Mouse (Mus musculus): Measurements from ENCODE around the gene Btd. TPM values are rescaled to one million over a fixed set of nuclear protein-coding genes. Genes with fewer than 3 reads are reported as not detected.

Btd gene
- polyA plus RNA-seq, 1 experiment from 2014 or later = 16.7 TPM

GRCm38 (mm10) chr14:31661671-31662554 is 21.1 kb downstream of the Btd start:
- Histone ChIP-seq H3K4me1 (ENCODE audit: control insufficient read depth, insufficient read depth, low read length) (peaks cover 14% of the 10 kb centered on the region), H3K27ac (ENCODE audit: low read depth, low read length) (peak overlapping the region; percentile 82), H3K36me3 (ENCODE audit: control insufficient read depth, insufficient read depth, low read length) (no peaks in the 10 kb centered on the region; the same call in 1 of the 2 replicates), H3K27me3 (ENCODE audit: control insufficient read depth, insufficient read depth, low read length) (no peaks in the 10 kb centered on the region), H3K9ac (ENCODE audit: low read length) (peak overlapping the region; percentile 57), H3K4me2 (peak overlapping the region; percentile 65), H3K9me3 (ENCODE audit: control insufficient read depth, low read length) (no peaks in the 10 kb centered on the region), H3K4me3 (ENCODE audit: low read depth, low read length) (peak overlapping the region; percentile 36)
- whole genome bisulfite sequencing = 14% methylated on average over 44 of the region's 44 CpGs
- ATAC-seq (ENCODE audit: low FRiP score) (peak; percentile 89), DNase-seq (ENCODE audit: low spot score, missing footprints) (peak; percentile 96)

DNA sequence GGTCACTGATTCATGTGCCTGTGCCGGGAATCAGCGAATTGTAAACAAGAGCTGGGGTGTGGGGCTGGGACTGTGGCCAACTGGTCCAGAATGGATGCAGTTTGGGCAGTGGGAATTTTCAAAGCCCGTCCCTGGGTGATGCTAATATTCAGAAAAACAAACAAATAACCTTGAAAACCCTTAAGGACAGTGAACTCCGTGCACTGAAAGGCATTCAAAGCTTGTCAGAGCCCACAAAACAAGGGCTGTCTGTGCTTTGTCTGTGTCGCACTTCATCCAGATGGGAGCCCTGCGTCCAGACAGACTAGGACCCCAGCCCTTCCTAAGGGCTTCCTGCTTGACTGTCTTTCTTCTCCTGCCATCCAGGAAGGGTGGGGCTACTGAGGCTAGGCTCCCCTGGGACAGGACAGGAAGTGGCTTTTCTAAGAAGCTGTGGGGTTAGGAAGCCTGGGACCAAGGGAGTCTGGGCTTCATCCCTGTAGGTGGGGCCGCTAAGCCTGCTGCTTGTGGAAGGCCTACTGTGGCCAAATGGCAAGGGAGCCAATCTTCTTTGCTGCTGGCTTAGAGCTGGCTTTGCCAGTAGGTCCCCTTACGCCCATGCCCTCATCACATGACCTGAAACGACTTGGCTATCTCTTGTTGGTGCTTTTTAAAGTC is 21.9 kb downstream of the Btd start:
- Histone ChIP-seq H3K4me3 (ENCODE audit: low read depth, low read length) (peak overlapping the region; percentile 36), H3K4me1 (ENCODE audit: control insufficient read depth, insufficient read depth, low read length) (peaks cover 14% of the 10 kb centered on the region), H3K4me2 (peak overlapping the region; percentile 65), H3K27ac (ENCODE audit: low read depth, low read length) (peak overlapping the region; percentile 82), H3K9me3 (ENCODE audit: control insufficient read depth, low read length) (no peaks in the 10 kb centered on the region), H3K36me3 (ENCODE audit: control insufficient read depth, insufficient read depth, low read length) (no peaks in the 10 kb centered on the region; the same call in none of the 2 replicates), H3K27me3 (ENCODE audit: control insufficient read depth, insufficient read depth, low read length) (no peaks in the 10 kb centered on the region), H3K9ac (ENCODE audit: low read length) (peak overlapping the region; percentile 57)
- peak; percentile 62 for ATAC-seq (ENCODE audit: low FRiP score)
- DNase-seq (ENCODE audit: low spot score, missing footprints) = peak; percentile 92
- 48% methylated on average over 9 of the region's 9 CpGs for WGBS

DNA sequence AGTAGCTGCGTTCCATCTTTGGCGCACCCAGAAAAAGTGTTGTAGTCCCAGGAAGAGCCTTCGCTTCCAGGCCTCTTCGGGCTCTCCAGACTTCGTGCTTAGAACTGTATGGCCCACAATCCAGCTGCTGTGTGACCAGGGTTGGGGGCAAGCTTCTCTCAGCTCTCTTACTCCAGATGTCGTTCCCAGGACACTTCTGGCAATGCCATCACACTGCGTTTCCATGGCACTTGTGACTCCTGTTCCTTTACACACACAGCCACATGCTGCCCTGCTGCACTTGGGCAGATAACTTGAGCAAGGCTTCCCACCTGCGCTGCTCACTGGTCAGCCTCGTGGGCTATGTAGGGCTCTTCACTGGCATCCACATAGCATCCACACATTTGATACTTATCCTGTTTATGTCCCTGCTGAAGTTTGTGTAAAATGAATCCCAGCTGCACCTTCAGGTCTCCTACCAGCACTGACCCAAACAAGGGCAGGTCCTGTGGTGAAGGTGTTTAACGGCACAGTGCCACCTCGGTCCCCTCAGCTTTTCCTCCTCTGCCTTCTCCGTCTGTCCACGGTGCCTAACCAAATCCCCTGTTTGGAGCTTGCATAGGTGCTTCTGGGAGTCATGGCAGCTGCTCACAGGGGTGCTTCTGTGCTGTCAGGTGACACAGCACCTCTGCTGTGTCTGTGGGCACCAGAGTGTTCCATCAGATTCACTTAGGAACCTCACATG is 22.7 kb downstream of the Btd start:
- Histone ChIP-seq H3K27ac (ENCODE audit: low read depth, low read length) (no peak overlapping the region), H3K27me3 (ENCODE audit: control insufficient read depth, insufficient read depth, low read length) (no peaks in the 10 kb centered on the region), H3K4me1 (ENCODE audit: control insufficient read depth, insufficient read depth, low read length) (peaks cover 14% of the 10 kb centered on the region), H3K9me3 (ENCODE audit: control insufficient read depth, low read length) (no peaks in the 10 kb centered on the region), H3K9ac (ENCODE audit: low read length) (no peak overlapping the region), H3K36me3 (ENCODE audit: control insufficient read depth, insufficient read depth, low read length) (no peaks in the 10 kb centered on the region; the same call in 1 of the 2 replicates), H3K4me2 (no peak overlapping the region), H3K4me3 (ENCODE audit: low read depth, low read length) (no peak overlapping the region)
- peak; percentile 82 for DNase-seq (ENCODE audit: low spot score, missing footprints)
- WGBS = 89% methylated on average over 13 of the region's 13 CpGs
- ATAC-seq (ENCODE audit: low FRiP score) = no peak

DNA sequence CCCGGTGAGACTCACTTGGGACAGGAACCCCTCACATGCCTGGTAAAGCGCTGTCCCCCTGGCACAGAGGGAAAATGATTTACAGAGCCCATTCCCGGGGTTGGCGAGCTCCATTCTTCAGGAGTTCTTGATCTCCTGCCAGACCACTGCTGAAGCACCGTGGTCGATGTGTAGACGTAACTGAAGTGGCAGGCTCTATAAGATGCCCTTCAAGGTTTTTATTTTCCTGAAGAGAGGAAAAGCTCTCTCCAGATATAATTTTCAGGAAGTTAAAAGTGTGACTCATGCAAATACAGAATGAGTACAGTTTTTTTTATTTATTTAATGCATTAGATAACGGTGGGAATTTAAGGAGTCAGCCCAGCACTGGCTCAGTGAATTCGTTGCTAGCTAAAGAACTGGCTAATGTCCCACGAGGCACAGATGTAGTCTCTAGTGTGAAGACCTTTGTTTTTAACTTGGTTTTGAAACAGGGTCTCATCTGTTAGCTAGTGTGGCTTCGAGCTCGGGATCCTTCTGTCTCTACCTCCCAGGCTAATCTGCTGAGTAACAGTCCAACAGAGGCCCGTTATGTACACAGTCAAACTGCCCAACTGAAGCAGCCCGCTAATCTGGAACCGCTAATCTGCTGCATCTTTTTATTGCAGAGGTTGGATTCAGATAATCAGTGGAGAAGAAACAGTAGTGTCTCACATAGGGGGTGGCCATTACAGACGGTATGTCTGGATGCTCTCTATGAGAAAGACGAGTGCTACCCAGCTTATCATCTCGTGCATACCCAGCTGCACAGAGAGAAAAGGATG is 23.5 kb downstream of the Btd start:
- DNase-seq (ENCODE audit: low spot score, missing footprints) = peak; percentile 49
- H3K36me3 ChIP-seq (ENCODE audit: control insufficient read depth, insufficient read depth, low read length) = no peaks in the 10 kb centered on the region; the same call in 1 of the 2 replicates
- peaks cover 16% of the 10 kb centered on the region for H3K4me1 ChIP-seq (ENCODE audit: control insufficient read depth, insufficient read depth, low read length)
- 80% methylated on average over 18 of the region's 18 CpGs for WGBS
- no peak overlapping the region for H3K27ac ChIP-seq (ENCODE audit: low read depth, low read length)
- no peak for ATAC-seq (ENCODE audit: low FRiP score)
- no peaks in the 10 kb centered on the region for H3K9me3 ChIP-seq (ENCODE audit: control insufficient read depth, low read length)
- no peak overlapping the region for H3K4me2 ChIP-seq
- no peak overlapping the region for H3K9ac ChIP-seq (ENCODE audit: low read length)
- H3K4me3 ChIP-seq (ENCODE audit: low read depth, low read length) = no peak overlapping the region
- no peaks in the 10 kb centered on the region for H3K27me3 ChIP-seq (ENCODE audit: control insufficient read depth, insufficient read depth, low read length)

DNA sequence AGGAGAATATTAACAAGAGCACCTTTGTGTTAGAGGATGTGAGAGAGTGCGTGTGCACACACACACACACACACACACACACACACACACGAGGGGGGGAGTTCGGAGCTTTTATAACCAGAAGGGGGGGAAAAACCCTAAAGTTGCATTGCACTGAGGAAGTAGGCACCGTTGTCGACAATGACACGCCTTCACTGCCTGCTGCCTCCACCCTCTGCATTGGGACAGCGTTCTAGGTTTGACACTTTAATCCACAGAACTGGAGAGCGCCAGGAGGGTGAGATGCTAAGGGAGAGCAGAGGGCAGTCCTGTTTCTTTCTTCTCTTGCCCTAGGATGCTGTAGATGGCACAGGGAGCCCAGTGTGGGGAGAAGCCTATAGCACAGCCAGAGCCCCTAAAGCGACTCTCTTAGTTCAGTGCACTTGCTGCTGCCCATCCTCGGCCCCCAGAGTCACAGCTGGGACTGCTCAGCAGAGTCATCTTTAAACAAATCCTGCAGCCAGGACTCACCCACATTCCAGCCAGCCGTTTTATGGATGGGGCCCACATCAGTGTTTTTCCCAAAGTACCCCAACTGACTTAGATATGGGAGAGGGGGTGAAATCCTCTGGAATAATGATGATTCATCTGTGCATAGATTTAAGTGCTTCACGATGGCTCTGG is 24.2 kb downstream of the Btd start:
- peaks cover 21% of the 10 kb centered on the region for H3K4me1 ChIP-seq (ENCODE audit: control insufficient read depth, insufficient read depth, low read length)
- H3K9ac ChIP-seq (ENCODE audit: low read length) = no peak overlapping the region
- no peak overlapping the region for H3K4me3 ChIP-seq (ENCODE audit: low read depth, low read length)
- 80% methylated on average over 11 of the region's 12 CpGs for WGBS
- H3K36me3 ChIP-seq (ENCODE audit: control insufficient read depth, insufficient read depth, low read length) = no peaks in the 10 kb centered on the region; the same call in 1 of the 2 replicates
- no peak overlapping the region for H3K4me2 ChIP-seq
- no peaks in the 10 kb centered on the region for H3K9me3 ChIP-seq (ENCODE audit: control insufficient read depth, low read length)
- ATAC-seq (ENCODE audit: low FRiP score) (no peak), DNase-seq (ENCODE audit: low spot score, missing footprints) (peak; percentile 70)
- no peaks in the 10 kb centered on the region for H3K27me3 ChIP-seq (ENCODE audit: control insufficient read depth, insufficient read depth, low read length)
- H3K27ac ChIP-seq (ENCODE audit: low read depth, low read length) = no peak overlapping the region

GRCm38 (mm10) chr14:31665566-31665940 is 24.7 kb downstream of the Btd start:
- WGBS = 91% methylated on average over 4 of the region's 4 CpGs
- H3K4me2 ChIP-seq = no peak overlapping the region
- no peaks in the 10 kb centered on the region; the same call in 1 of the 2 replicates for H3K36me3 ChIP-seq (ENCODE audit: control insufficient read depth, insufficient read depth, low read length)
- no peak for ATAC-seq (ENCODE audit: low FRiP score)
- no peaks in the 10 kb centered on the region for H3K27me3 ChIP-seq (ENCODE audit: control insufficient read depth, insufficient read depth, low read length)
- no peak overlapping the region for H3K27ac ChIP-seq (ENCODE audit: low read depth, low read length)
- H3K4me3 ChIP-seq (ENCODE audit: low read depth, low read length) = no peak overlapping the region
- peaks cover 21% of the 10 kb centered on the region for H3K4me1 ChIP-seq (ENCODE audit: control insufficient read depth, insufficient read depth, low read length)
- no peak for DNase-seq (ENCODE audit: low spot score, missing footprints)
- no peak overlapping the region for H3K9ac ChIP-seq (ENCODE audit: low read length)
- no peaks in the 10 kb centered on the region for H3K9me3 ChIP-seq (ENCODE audit: control insufficient read depth, low read length)

DNA sequence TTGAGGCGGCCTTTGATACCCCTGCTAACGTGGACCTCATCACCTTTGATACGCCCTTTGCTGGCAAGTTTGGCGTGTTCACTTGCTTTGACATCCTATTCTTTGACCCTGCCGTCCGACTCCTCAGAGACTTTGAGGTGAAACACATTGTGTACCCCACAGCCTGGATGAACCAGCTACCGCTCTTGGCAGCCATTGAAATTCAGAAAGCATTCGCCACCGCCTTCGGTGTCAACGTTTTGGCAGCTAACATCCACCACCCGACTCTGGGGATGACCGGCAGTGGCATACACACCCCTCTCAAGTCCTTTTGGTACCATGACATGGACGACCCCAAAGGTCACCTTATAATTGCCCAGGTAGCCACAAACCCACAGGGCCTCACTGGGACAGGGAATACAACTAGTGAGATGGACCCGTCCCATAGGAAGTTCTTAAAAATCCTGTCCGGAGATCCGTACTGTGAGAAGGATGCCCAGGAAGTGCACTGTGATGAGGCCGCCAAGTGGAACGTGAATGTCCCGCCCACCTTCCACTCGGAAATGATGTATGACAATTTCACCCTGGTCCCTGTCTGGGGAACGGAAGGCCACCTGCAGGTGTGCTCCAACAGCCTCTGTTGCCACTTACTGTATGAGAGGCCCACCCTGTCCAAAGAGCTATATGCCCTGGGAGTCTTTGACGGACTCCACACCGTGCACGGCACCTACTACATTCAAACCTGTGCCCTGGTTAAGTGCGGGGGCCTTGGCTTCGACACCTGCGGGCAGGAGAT is 26.3 kb downstream of the Btd start:
- H3K4me3 ChIP-seq (ENCODE audit: low read depth, low read length) = no peak overlapping the region
- H3K4me1 ChIP-seq (ENCODE audit: control insufficient read depth, insufficient read depth, low read length) = peaks cover 14% of the 10 kb centered on the region
- no peaks in the 10 kb centered on the region for H3K9me3 ChIP-seq (ENCODE audit: control insufficient read depth, low read length)
- DNase-seq (ENCODE audit: low spot score, missing footprints) (peak; percentile 54), ATAC-seq (ENCODE audit: low FRiP score) (no peak)
- H3K27ac ChIP-seq (ENCODE audit: low read depth, low read length) = no peak overlapping the region
- H3K4me2 ChIP-seq = no peak overlapping the region
- H3K9ac ChIP-seq (ENCODE audit: low read length) = no peak overlapping the region
- H3K27me3 ChIP-seq (ENCODE audit: control insufficient read depth, insufficient read depth, low read length) = no peaks in the 10 kb centered on the region
- H3K36me3 ChIP-seq (ENCODE audit: control insufficient read depth, insufficient read depth, low read length) = no peaks in the 10 kb centered on the region; the same call in 1 of the 2 replicates
- WGBS = 96% methylated on average over 28 of the region's 28 CpGs

Measured in midbrain, embryonic 11.5 days (tissue).